Mouse (Mus musculus): ENCODE measurements around the gene Amz2. TPM values are rescaled to one million over a fixed set of nuclear protein-coding genes. Genes with fewer than 3 reads are reported as not detected.
"Not testable (repeated sequence)": the region's sequence is repeated elsewhere in the genome, so short reads cannot be mapped to it uniquely, and the experiment has no call there.

Gene Amz2
- polyA plus RNA-seq, 1 experiment from 2014 or later, result 49.1 TPM

- no peaks in the 10 kb centered on the region; the same call in 1 of the 2 replicates for H3K4me1 ChIP-seq (replicated peaks)
- no peaks in the 10 kb centered on the region for H3K27me3 ChIP-seq
- 51% methylated on average over 1 of the region's 1 CpGs for WGBS
- no peak overlapping the region for H3K9ac ChIP-seq
- H3K27ac ChIP-seq (replicated peaks), result no peak overlapping the region
- H3K4me2 ChIP-seq, result no peak overlapping the region
- no peaks in the 10 kb centered on the region for H3K36me3 ChIP-seq
- H3K4me3 ChIP-seq, result no peak overlapping the region
- no peaks in the 10 kb centered on the region for H3K9me3 ChIP-seq
- ATAC-seq (ENCODE audit: low read depth), result no peak
Observed at GRCm38 (mm10) chr11:109487111-109487510, 61.4 kb downstream of the Amz2 start.

GRCm38 (mm10) chr11:109487991-109488684 is 62.4 kb downstream of the Amz2 start:
- H3K27me3 ChIP-seq, result no peaks in the 10 kb centered on the region
- no peak overlapping the region for H3K27ac ChIP-seq (replicated peaks)
- H3K4me3 ChIP-seq, result no peak overlapping the region
- no peaks in the 10 kb centered on the region; the same call in 1 of the 2 replicates for H3K4me1 ChIP-seq (replicated peaks)
- no peak overlapping the region for H3K9ac ChIP-seq
- ATAC-seq (ENCODE audit: low read depth), result no peak
- H3K9me3 ChIP-seq, result no peaks in the 10 kb centered on the region
- H3K36me3 ChIP-seq, result no peaks in the 10 kb centered on the region
- WGBS, result 85% methylated on average over 10 of the region's 10 CpGs
- no peak overlapping the region for H3K4me2 ChIP-seq

DNA sequence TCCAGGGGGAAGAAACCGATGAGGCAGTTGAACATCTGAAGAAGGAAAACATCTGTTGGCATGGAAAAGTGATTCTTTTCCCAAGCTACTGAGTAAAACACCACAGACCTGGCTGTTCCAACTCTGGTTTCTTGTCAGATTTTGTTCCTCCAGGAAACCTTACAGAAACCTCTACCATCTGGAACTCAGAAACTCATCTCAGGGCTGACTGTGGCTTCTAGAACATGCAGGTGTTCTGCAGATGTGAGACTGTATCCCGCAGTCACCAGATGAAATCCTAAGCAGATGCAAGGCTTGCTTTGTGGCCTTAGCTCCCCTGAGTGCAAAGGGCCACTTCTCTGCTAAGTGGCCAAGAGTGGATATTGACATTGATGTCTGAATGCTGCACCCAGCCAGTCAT is 64.0 kb downstream of the Amz2 start:
- no peak for ATAC-seq (ENCODE audit: low read depth)
- 85% methylated on average over 2 of the region's 2 CpGs for WGBS
- no peaks in the 10 kb centered on the region for H3K27me3 ChIP-seq
- H3K9ac ChIP-seq, result no peak overlapping the region
- no peaks in the 10 kb centered on the region for H3K9me3 ChIP-seq
- H3K4me1 ChIP-seq (replicated peaks), result peaks cover 1% of the 10 kb centered on the region; the same call in 1 of the 2 replicates
- no peak overlapping the region for H3K27ac ChIP-seq (replicated peaks)
- no peak overlapping the region for H3K4me2 ChIP-seq
- no peaks in the 10 kb centered on the region for H3K36me3 ChIP-seq
- H3K4me3 ChIP-seq, result no peak overlapping the region

- Histone ChIP-seq H3K36me3 (no peaks in the 10 kb centered on the region), H3K9me3 (no peaks in the 10 kb centered on the region), H3K4me2 (no peak overlapping the region), H3K4me3 (no peak overlapping the region), H3K4me1 (replicated peaks) (peaks cover 19% of the 10 kb centered on the region), H3K9ac (no peak overlapping the region), H3K27ac (replicated peaks) (no peak overlapping the region), H3K27me3 (no peaks in the 10 kb centered on the region)
- 89% methylated on average over 4 of the region's 4 CpGs for WGBS
- no peak for ATAC-seq (ENCODE audit: low read depth)
Observed at GRCm38 (mm10) chr11:109491844-109492243, 66.1 kb downstream of the Amz2 start.

DNA sequence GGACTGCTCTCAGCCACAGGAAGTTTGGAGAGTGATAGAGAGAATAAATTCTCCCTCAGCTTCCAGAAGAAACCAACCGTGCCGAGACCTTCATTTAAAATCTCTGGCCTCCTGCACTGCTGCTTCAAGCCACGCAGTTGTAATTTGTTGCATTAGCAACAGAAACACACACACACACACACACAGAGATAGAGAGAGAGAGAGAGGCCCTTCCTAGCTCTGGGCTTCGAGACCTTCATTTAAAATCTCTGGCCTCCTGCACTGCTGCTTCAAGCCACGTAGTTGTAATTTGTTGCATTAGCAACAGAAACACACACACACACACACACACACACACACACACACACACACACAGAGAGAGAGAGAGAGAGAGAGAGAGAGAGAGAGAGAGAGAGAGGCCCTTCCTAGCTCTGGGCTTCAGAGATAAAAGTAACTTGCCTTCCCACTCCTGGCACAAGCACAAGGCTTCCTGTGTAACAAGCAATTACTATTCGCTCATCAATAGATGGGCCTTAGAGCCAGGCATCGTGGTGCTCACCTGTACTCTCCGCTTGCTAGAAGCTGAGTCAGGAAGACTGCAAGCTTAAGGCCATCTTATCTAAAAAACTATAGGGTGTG is 67.2 kb downstream of the Amz2 start:
- not testable (repeated sequence) for H3K9me3 ChIP-seq; H3K9ac ChIP-seq; H3K36me3 ChIP-seq; H3K4me2 ChIP-seq; ATAC-seq (ENCODE audit: low read depth); H3K27ac ChIP-seq (replicated peaks); H3K27me3 ChIP-seq; H3K4me3 ChIP-seq
- H3K4me1 ChIP-seq (replicated peaks), result peaks cover 29% of the 10 kb centered on the region
- 80% methylated on average over 8 of the region's 8 CpGs for WGBS

GRCm38 (mm10) chr11:109494890-109495770 is 69.4 kb downstream of the Amz2 start:
- Histone ChIP-seq H3K27me3 (no peaks in the 10 kb centered on the region), H3K27ac (replicated peaks) (no peak overlapping the region), H3K9ac (no peak overlapping the region), H3K4me2 (no peak overlapping the region), H3K4me1 (replicated peaks) (peaks cover 33% of the 10 kb centered on the region), H3K9me3 (no peaks in the 10 kb centered on the region), H3K36me3 (no peaks in the 10 kb centered on the region), H3K4me3 (no peak overlapping the region)
- ATAC-seq (ENCODE audit: low read depth), result no peak
- WGBS, result 49% methylated on average over 24 of the region's 24 CpGs

GRCm38 (mm10) chr11:109495771-109496474 is 70.2 kb downstream of the Amz2 start:
- Histone ChIP-seq H3K9me3 (no peaks in the 10 kb centered on the region), H3K4me3 (no peak overlapping the region), H3K27ac (replicated peaks) (no peak overlapping the region), H3K36me3 (no peaks in the 10 kb centered on the region), H3K4me1 (replicated peaks) (peaks cover 33% of the 10 kb centered on the region), H3K27me3 (no peaks in the 10 kb centered on the region), H3K9ac (no peak overlapping the region), H3K4me2 (no peak overlapping the region)
- no peak for ATAC-seq (ENCODE audit: low read depth)
- WGBS, result 51% methylated on average over 14 of the region's 14 CpGs

GRCm38 (mm10) chr11:109496475-109496993 is 70.8 kb downstream of the Amz2 start:
- 82% methylated on average over 7 of the region's 7 CpGs for WGBS
- Histone ChIP-seq H3K27ac (replicated peaks) (no peak overlapping the region), H3K4me1 (replicated peaks) (peaks cover 33% of the 10 kb centered on the region), H3K4me2 (no peak overlapping the region), H3K36me3 (no peaks in the 10 kb centered on the region), H3K4me3 (no peak overlapping the region), H3K9ac (no peak overlapping the region), H3K27me3 (no peaks in the 10 kb centered on the region), H3K9me3 (no peaks in the 10 kb centered on the region)
- no peak for ATAC-seq (ENCODE audit: low read depth)

GRCm38 (mm10) chr11:109496996-109497714 is 71.4 kb downstream of the Amz2 start:
- 49% methylated on average over 6 of the region's 6 CpGs for WGBS
- no peak for ATAC-seq (ENCODE audit: low read depth)
- Histone ChIP-seq H3K36me3 (no peaks in the 10 kb centered on the region), H3K4me2 (no peak overlapping the region), H3K4me1 (replicated peaks) (peaks cover 33% of the 10 kb centered on the region), H3K4me3 (no peak overlapping the region), H3K9ac (no peak overlapping the region), H3K27me3 (no peaks in the 10 kb centered on the region), H3K9me3 (no peaks in the 10 kb centered on the region), H3K27ac (replicated peaks) (no peak overlapping the region)

DNA sequence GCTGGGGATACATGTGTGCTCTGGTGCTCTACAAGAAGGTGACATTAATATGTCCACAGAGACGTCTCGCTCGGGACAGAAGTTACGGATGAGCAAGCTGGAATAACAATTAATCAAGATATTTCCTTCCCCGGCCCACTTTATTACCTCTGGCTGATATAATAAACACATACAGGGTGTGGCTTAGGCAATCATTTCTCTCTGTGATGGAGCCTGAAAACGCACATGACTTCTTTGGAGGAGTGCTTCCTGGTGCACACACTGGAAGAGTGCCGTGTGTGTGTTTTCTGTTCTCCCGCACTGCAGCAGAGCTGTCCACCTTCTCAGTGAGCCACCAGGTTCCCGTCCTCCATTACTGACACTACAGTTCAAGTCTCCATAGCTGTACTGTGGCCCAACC is 72.2 kb downstream of the Amz2 start:
- no peak overlapping the region for H3K4me2 ChIP-seq
- no peak overlapping the region for H3K27ac ChIP-seq (replicated peaks)
- no peaks in the 10 kb centered on the region for H3K9me3 ChIP-seq
- no peaks in the 10 kb centered on the region for H3K27me3 ChIP-seq
- ATAC-seq (ENCODE audit: low read depth), result no peak
- 60% methylated on average over 9 of the region's 9 CpGs for WGBS
- no peaks in the 10 kb centered on the region for H3K36me3 ChIP-seq
- H3K4me1 ChIP-seq (replicated peaks), result peaks cover 33% of the 10 kb centered on the region
- H3K9ac ChIP-seq, result no peak overlapping the region
- no peak overlapping the region for H3K4me3 ChIP-seq

- Histone ChIP-seq H3K27me3 (no peaks in the 10 kb centered on the region), H3K4me3 (no peak overlapping the region), H3K36me3 (no peaks in the 10 kb centered on the region), H3K27ac (replicated peaks) (no peak overlapping the region), H3K9ac (no peak overlapping the region), H3K4me2 (no peak overlapping the region), H3K9me3 (no peaks in the 10 kb centered on the region), H3K4me1 (replicated peaks) (peaks cover 28% of the 10 kb centered on the region)
- no peak for ATAC-seq (ENCODE audit: low read depth)
- WGBS, result 92% methylated on average over 5 of the region's 5 CpGs
Observed at GRCm38 (mm10) chr11:109500206-109500605, 74.5 kb downstream of the Amz2 start.
